Mouse (Mus musculus) cortical plate, adult 2 months (tissue): ENCODE measurements around the gene Gse1.

Source experiments
- CTCF ChIP-seq: fragments of 200-500 bp; IDR thresholded peaks from 2 replicates; pipeline ENCODE4 v1.5.1; 2011; ENCODE audit warnings: mild to moderate bottlenecking, control low read depth, low read length; ENCODE audit not compliant: insufficient read depth; ENCODE audit errors: extremely low read depth
- POLR2A ChIP-seq: fragments of 200-500 bp; IDR thresholded peaks from 2 replicates; pipeline ENCODE4 v1.6.1; 2011; ENCODE audit warnings: mild to moderate bottlenecking, low read length, control low read depth; ENCODE audit not compliant: insufficient read depth; ENCODE audit errors: extremely low read depth

DNA sequence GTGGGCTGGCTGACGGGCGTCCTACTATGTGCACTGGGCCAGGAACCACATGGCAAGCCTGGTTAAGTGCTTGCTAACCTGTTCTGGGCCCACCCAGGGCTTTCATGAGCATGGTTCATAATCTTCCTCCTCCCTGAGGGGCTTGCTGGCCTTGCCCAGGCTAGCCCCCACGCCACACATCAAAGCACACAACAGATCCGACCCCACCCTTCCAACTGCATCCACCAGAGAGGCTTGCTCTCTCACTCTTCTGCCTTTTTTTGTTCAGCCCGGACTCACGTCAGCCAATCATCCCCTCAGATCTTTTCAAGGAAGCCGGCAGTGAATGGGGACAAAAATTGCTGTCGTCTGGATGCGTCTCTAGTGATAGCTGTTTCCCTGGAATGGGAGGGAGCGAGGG lies 112.9 kb downstream of the Gse1 start:
- no peak for TF ChIP-seq CTCF
- no peak for TF ChIP-seq POLR2A
